Mouse (Mus musculus) olfactory bulb, adult 2 months (tissue): Measurements from ENCODE around the gene Bckdk.

Experiments
- CTCF ChIP-seq: fragments of 200-500 bp; IDR thresholded peaks from 2 replicates; pipeline ENCODE4 v1.5.1; 2012; ENCODE audit warnings: low read depth, mild to moderate bottlenecking, low read length, moderate library complexity; ENCODE audit not compliant: insufficient read depth
- POLR2A ChIP-seq: fragments of 200-500 bp; IDR thresholded peaks from 2 replicates; pipeline ENCODE4 v1.6.1; 2012; ENCODE audit warnings: mild to moderate bottlenecking, low read depth, low read length, moderate library complexity; ENCODE audit not compliant: insufficient read depth

- no peak for TF ChIP-seq POLR2A
- no peak for TF ChIP-seq CTCF
Measured at GRCm38 (mm10) chr7:127926846-127927245, 23.0 kb downstream of the Bckdk start.
